Mouse (Mus musculus): ENCODE data around the gene Zfp14. TPM values are rescaled to one million over a fixed set of nuclear protein-coding genes. Genes with fewer than 3 reads are reported as not detected.

Zfp14 gene
- polyA plus RNA-seq, 1 experiment from 2014 or later: 3.8 TPM

DNA sequence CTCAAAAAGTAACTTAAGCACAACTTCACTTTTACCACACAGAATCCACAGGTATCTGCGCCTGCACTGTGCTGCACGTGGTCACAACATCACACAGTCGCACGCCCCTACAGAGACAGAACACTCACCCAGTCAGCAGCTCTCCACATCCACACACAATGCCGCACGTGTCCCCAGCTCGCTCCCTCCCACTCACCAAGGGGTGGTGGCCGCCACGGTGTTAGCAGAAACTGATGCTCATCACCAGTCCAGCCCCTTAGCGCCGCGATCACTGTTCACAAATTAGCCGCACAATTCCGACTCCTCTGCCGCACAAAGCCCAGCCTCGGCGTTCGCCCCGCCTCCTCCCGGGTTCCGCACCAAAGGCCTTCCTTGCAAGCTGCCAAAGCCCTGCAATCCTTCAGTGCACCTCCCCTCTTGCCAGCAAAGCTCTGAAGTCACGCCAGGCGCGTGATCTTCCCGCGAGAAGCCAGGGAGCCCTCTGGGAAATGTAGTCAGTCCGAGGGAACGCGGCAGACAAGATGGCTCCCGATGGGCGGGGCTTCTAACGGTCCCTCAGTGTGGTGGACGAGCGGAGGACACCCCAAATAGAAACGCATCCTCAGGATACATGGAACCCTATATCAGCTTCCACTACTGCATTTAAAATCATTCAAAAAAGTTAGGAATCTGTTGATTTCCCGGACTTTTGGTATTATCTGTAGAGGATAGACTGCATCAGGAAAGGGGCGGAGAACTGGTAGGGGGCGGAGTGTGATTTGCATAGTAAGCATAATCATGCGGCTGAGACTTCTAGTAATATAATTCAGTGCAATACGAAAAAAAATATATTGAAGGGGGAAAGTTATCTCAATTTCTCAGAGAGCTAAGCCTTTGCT is 39.2 kb upstream of the Zfp14 start, which contains the start of the genes Gm26920 and Zfp566:
Gene Gm26920, minus strand, starts transcription at position 319 of the 878 bp plus-strand sequence.
Gene Zfp566, minus strand, starts transcription at position 436 of the 878 bp plus-strand sequence.
- peak within 1 kb of the TSS; percentile 80 for H3K9ac ChIP-seq (ENCODE audit: low read length)
- peaks cover 5% of the 10 kb centered on the region for H3K36me3 ChIP-seq (ENCODE audit: control insufficient read depth, insufficient read depth, low read length)
- WGBS: under 1% methylated on average over 40 of the region's 40 CpGs
- peak within 1 kb of the TSS; percentile 71 for H3K4me3 ChIP-seq (ENCODE audit: low read depth, low read length)
- H3K27ac ChIP-seq (replicated peaks; ENCODE audit: low read depth, low read length): peak within 1 kb of the TSS; percentile 67; the same call in 1 of the 2 replicates
- ATAC-seq (ENCODE audit: insufficient number of reproducible peaks, low FRiP score, low TSS enrichment, low read depth) (peak; percentile 89), DNase-seq (ENCODE audit: low spot score) (peak; percentile 98)
- 0 out of 2 replicates have a peak, but pooled peaks cover under 1% of the 10 kb centered on the region for H3K9me3 ChIP-seq (ENCODE audit: control insufficient read depth, low read length)
- peaks cover 9% of the 10 kb centered on the region for H3K4me1 ChIP-seq (ENCODE audit: control insufficient read depth, insufficient read depth, low read length)
- peak within 1 kb of the TSS; percentile 77 for H3K4me2 ChIP-seq (ENCODE audit: low read depth, severe bottlenecking)
- H3K27me3 ChIP-seq (ENCODE audit: control insufficient read depth, insufficient read depth, low read length): no peaks in the 10 kb centered on the region

DNA sequence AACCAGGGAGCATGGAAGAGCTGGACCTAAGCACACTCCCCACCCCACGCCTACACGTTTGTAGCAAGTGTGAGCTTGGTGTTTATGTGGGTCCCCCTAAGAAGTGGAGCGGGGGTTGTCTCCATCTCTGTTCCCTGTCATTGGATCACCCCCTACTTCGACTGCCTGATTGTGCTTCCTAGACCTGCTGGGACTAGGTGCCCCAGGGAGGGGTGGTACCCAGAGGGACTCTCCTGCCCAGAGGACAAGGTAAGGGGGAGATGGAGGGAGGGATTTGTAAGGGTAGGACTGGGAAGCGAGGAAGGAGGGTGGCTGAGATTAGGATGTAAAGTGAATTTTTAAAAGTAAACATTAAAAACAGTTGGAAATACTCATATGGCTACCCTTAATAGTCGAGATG is 38.2 kb upstream of the Zfp14 start:
- peak overlapping the region; percentile 71 for H3K4me3 ChIP-seq (ENCODE audit: low read depth, low read length)
- peaks cover 9% of the 10 kb centered on the region for H3K4me1 ChIP-seq (ENCODE audit: control insufficient read depth, insufficient read depth, low read length)
- peak overlapping the region; percentile 80 for H3K9ac ChIP-seq (ENCODE audit: low read length)
- H3K27me3 ChIP-seq (ENCODE audit: control insufficient read depth, insufficient read depth, low read length): no peaks in the 10 kb centered on the region
- H3K9me3 ChIP-seq (ENCODE audit: control insufficient read depth, low read length): 0 out of 2 replicates have a peak, but pooled peaks cover 3% of the 10 kb centered on the region
- no peak overlapping the region for H3K27ac ChIP-seq (replicated peaks; ENCODE audit: low read depth, low read length)
- DNase-seq (ENCODE audit: low spot score) (no peak), ATAC-seq (ENCODE audit: insufficient number of reproducible peaks, low FRiP score, low TSS enrichment, low read depth) (no peak)
- H3K36me3 ChIP-seq (ENCODE audit: control insufficient read depth, insufficient read depth, low read length): peaks cover 14% of the 10 kb centered on the region
- H3K4me2 ChIP-seq (ENCODE audit: low read depth, severe bottlenecking): peak overlapping the region; percentile 77
- WGBS: 19% methylated on average over 6 of the region's 6 CpGs

DNA sequence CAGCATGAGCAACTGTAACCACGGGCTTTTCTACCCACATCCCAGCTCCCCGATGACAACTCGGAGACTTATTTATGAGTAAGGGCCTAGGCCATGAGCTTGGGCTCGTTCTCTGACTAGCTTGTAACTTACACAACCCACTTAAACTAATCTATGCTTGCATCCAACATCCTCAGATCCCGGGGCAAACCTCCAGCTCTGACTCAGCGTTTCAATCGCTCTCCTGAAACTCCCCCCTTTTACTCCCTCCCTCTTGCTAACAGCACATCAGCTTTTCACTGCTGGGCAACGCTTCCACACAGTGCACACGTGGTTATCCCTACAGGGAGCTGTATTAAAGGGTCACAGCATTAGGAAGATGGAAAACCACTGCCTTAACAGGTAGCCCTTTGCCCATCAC is 35.3 kb upstream of the Zfp14 start:
- DNase-seq (ENCODE audit: low spot score) (no peak), ATAC-seq (ENCODE audit: insufficient number of reproducible peaks, low FRiP score, low TSS enrichment, low read depth) (no peak)
- Histone ChIP-seq H3K27ac (replicated peaks; ENCODE audit: low read depth, low read length) (no peak overlapping the region), H3K4me1 (ENCODE audit: control insufficient read depth, insufficient read depth, low read length) (peaks cover 6% of the 10 kb centered on the region), H3K4me2 (ENCODE audit: low read depth, severe bottlenecking) (no peak overlapping the region), H3K36me3 (ENCODE audit: control insufficient read depth, insufficient read depth, low read length) (peaks cover 20% of the 10 kb centered on the region), H3K4me3 (ENCODE audit: low read depth, low read length) (no peak overlapping the region), H3K9me3 (ENCODE audit: control insufficient read depth, low read length) (0 out of 2 replicates have a peak, but pooled peaks cover 3% of the 10 kb centered on the region), H3K27me3 (ENCODE audit: control insufficient read depth, insufficient read depth, low read length) (no peaks in the 10 kb centered on the region), H3K9ac (ENCODE audit: low read length) (no peak overlapping the region)
- WGBS: 96% methylated on average over 9 of the region's 9 CpGs

DNA sequence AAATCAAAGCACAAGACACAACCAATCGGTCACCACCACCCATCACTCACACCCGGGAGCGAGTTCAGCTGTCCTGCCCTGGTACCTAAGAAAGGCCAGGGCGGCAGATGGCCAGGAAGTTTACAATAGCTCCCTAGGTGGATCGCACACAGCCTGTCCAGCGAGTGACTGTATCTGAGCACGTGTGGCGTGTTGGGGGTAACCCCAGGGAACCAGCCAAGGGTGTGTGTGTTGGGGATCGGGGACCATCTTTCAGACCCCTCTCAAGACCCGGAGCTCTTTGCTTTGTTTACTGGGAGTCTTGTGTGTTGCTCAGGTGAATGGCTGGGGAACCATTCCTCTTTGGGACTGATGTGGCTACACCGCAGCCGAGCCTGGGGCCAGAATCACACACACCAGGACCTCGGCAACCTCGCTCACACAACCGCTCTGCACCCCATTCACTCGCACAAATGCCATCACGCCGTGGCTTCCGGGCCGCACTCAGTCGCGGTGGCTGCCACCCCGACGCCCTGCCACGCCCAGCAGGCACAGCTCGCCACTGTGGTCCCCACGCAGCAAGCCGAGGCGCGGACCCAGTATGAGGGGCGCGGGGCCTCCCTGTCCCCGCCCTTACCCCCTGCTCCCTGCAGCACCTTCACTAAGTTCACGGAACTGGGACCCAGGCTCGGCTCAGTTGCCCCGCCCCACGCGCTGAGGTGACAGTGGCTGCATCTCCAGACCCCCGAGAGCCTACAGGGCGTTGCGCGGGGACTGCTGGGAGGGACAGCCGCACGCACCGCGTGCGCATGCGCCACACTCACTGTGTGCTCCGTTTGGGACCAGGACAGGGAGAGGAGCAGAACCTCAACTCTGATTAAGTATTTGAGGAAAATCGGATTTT is 21.2 kb upstream of the Zfp14 start, which contains the start of gene Zfp82:
Gene Zfp82, minus strand, starts transcription at position 755 of the 883 bp plus-strand sequence.
- ATAC-seq (ENCODE audit: insufficient number of reproducible peaks, low FRiP score, low TSS enrichment, low read depth): peak; percentile 88
- Histone ChIP-seq H3K4me3 (ENCODE audit: low read depth, low read length) (peak within 1 kb of the TSS; percentile 68), H3K9ac (ENCODE audit: low read length) (peak within 1 kb of the TSS; percentile 74), H3K9me3 (ENCODE audit: control insufficient read depth, low read length) (no peaks in the 10 kb centered on the region), H3K27ac (replicated peaks; ENCODE audit: low read depth, low read length) (no peak within 1 kb of the TSS), H3K4me2 (ENCODE audit: low read depth, severe bottlenecking) (peak within 1 kb of the TSS; percentile 96), H3K36me3 (ENCODE audit: control insufficient read depth, insufficient read depth, low read length) (peaks cover 6% of the 10 kb centered on the region; the same call in 1 of the 2 replicates), H3K27me3 (ENCODE audit: control insufficient read depth, insufficient read depth, low read length) (no peaks in the 10 kb centered on the region), H3K4me1 (ENCODE audit: control insufficient read depth, insufficient read depth, low read length) (peaks cover 3% of the 10 kb centered on the region; the same call in 1 of the 2 replicates)
- WGBS: under 1% methylated on average over 50 of the region's 50 CpGs
- DNase-seq (ENCODE audit: low spot score): peak; percentile 86

DNA sequence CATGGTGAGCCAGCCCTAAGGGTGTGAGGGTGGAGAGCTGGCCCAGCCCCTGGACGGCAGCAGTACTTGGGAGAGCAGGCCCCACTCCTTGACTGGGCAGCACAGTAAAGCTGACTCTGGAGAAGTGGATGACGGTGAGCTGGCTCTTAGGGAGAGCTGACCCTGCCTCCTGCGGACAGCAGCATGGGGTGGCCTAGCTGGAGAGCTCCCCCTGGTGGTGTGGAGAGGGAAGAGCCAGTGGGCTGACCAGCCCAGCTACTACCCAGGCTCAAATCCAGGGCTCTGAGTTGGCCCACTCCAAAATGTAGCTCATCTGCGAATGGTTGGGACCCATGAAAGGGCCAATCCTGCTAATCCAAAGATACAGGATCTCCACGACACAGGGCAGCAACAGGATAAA is 13.4 kb upstream of the Zfp14 start:
- ATAC-seq (ENCODE audit: insufficient number of reproducible peaks, low FRiP score, low TSS enrichment, low read depth): no peak
- H3K27me3 ChIP-seq (ENCODE audit: control insufficient read depth, insufficient read depth, low read length): no peaks in the 10 kb centered on the region
- no peak overlapping the region for H3K4me3 ChIP-seq (ENCODE audit: low read depth, low read length)
- no peak for DNase-seq (ENCODE audit: low spot score)
- no peak overlapping the region for H3K4me2 ChIP-seq (ENCODE audit: low read depth, severe bottlenecking)
- no peak overlapping the region for H3K27ac ChIP-seq (replicated peaks; ENCODE audit: low read depth, low read length)
- H3K9ac ChIP-seq (ENCODE audit: low read length): no peak overlapping the region
- 82% methylated on average over 5 of the region's 5 CpGs for WGBS
- no peaks in the 10 kb centered on the region for H3K9me3 ChIP-seq (ENCODE audit: control insufficient read depth, low read length)
- peaks cover 5% of the 10 kb centered on the region; the same call in 1 of the 2 replicates for H3K36me3 ChIP-seq (ENCODE audit: control insufficient read depth, insufficient read depth, low read length)
- H3K4me1 ChIP-seq (ENCODE audit: control insufficient read depth, insufficient read depth, low read length): no peaks in the 10 kb centered on the region

DNA sequence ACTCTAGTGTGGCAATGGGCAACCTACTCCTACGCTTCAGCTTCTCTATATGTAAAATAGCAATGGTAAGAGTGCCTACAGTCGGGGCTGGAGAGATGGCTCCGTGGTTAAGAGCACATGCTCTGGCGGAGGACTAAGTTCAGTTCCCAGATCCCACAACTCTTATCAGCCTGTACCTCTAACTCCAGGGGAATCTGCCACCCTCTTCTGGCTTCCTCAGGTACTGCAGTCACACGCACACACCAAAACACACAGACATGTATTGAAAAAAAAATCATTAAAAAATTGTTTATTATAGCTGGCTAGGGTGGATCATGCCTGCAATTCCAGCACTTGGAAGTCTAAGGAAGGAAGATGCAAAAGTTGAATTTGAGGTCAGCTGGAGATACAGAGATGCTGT is 11.3 kb upstream of the Zfp14 start:
- H3K9ac ChIP-seq (ENCODE audit: low read length): no peak overlapping the region
- no peak overlapping the region for H3K4me3 ChIP-seq (ENCODE audit: low read depth, low read length)
- peak; percentile 44 for DNase-seq (ENCODE audit: low spot score)
- H3K36me3 ChIP-seq (ENCODE audit: control insufficient read depth, insufficient read depth, low read length): peaks cover 8% of the 10 kb centered on the region; the same call in 1 of the 2 replicates
- ATAC-seq (ENCODE audit: insufficient number of reproducible peaks, low FRiP score, low TSS enrichment, low read depth): no peak
- no peaks in the 10 kb centered on the region for H3K9me3 ChIP-seq (ENCODE audit: control insufficient read depth, low read length)
- H3K27ac ChIP-seq (replicated peaks; ENCODE audit: low read depth, low read length): no peak overlapping the region
- no peaks in the 10 kb centered on the region for H3K4me1 ChIP-seq (ENCODE audit: control insufficient read depth, insufficient read depth, low read length)
- no peaks in the 10 kb centered on the region for H3K27me3 ChIP-seq (ENCODE audit: control insufficient read depth, insufficient read depth, low read length)
- H3K4me2 ChIP-seq (ENCODE audit: low read depth, severe bottlenecking): no peak overlapping the region
- WGBS: 90% methylated on average over 5 of the region's 5 CpGs

DNA sequence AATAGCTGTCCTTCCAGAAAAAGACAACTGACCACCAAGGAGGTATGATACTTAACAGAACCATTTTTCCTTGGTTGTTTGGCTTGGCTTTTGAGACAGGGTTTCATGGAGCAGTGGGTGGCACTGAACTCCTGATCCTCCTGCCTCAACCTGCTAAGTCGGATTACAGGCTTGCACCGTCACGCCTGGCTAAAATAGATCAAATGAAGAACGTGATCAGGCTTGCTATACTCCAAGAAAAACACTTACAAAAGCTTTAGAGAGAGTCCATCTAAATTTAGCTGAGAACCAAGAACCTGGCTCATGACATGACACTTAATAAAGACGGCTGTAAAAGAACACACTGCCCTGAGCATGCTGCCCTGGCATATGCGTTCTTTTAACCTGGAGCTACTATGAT is 9.2 kb upstream of the Zfp14 start:
- H3K27me3 ChIP-seq (ENCODE audit: control insufficient read depth, insufficient read depth, low read length): no peaks in the 10 kb centered on the region
- no peak overlapping the region for H3K27ac ChIP-seq (replicated peaks; ENCODE audit: low read depth, low read length)
- H3K9me3 ChIP-seq (ENCODE audit: control insufficient read depth, low read length): no peaks in the 10 kb centered on the region
- peaks cover 7% of the 10 kb centered on the region; the same call in 1 of the 2 replicates for H3K36me3 ChIP-seq (ENCODE audit: control insufficient read depth, insufficient read depth, low read length)
- no peaks in the 10 kb centered on the region for H3K4me1 ChIP-seq (ENCODE audit: control insufficient read depth, insufficient read depth, low read length)
- DNase-seq (ENCODE audit: low spot score): no peak
- no peak for ATAC-seq (ENCODE audit: insufficient number of reproducible peaks, low FRiP score, low TSS enrichment, low read depth)
- WGBS: 82% methylated on average over 6 of the region's 6 CpGs
- no peak overlapping the region for H3K4me2 ChIP-seq (ENCODE audit: low read depth, severe bottlenecking)
- H3K4me3 ChIP-seq (ENCODE audit: low read depth, low read length): no peak overlapping the region
- H3K9ac ChIP-seq (ENCODE audit: low read length): no peak overlapping the region

DNA sequence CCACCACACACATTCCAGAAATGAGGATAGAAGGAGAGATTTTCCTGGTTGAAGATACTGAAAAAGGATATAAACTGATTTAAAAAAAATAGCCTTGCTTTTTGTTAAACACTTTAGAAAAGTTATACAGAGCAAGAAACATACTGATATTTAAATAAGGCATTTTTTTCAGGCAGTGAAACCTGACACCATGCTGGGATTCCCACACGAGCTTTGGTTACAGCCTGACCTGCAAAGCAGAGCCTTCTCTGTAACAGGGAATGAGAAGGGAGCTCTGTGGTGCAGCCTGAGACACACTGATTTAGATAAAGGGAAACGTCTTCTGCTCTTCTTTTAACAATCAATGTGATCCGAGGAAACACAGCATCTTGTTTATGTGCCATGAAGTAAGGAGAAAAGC is 2.4 kb upstream of the Zfp14 start:
- Histone ChIP-seq H3K4me1 (ENCODE audit: control insufficient read depth, insufficient read depth, low read length) (0 out of 2 replicates have a peak, but pooled peaks cover 3% of the 10 kb centered on the region), H3K4me2 (ENCODE audit: low read depth, severe bottlenecking) (no peak overlapping the region), H3K36me3 (ENCODE audit: control insufficient read depth, insufficient read depth, low read length) (peaks cover 4% of the 10 kb centered on the region; the same call in 1 of the 2 replicates), H3K4me3 (ENCODE audit: low read depth, low read length) (no peak overlapping the region), H3K9me3 (ENCODE audit: control insufficient read depth, low read length) (no peaks in the 10 kb centered on the region), H3K27me3 (ENCODE audit: control insufficient read depth, insufficient read depth, low read length) (no peaks in the 10 kb centered on the region), H3K9ac (ENCODE audit: low read length) (no peak overlapping the region), H3K27ac (replicated peaks; ENCODE audit: low read depth, low read length) (no peak overlapping the region)
- no peak for ATAC-seq (ENCODE audit: insufficient number of reproducible peaks, low FRiP score, low TSS enrichment, low read depth)
- DNase-seq (ENCODE audit: low spot score): peak; percentile 36
- 4% methylated on average over 3 of the region's 3 CpGs for WGBS
